Mouse (Mus musculus) small intestine, adult 2 months (tissue): ENCODE results near the gene Ralbp1.

Experiments
- CTCF ChIP-seq: fragments of 200-500 bp; IDR thresholded peaks from 2 replicates; pipeline ENCODE4 v1.5.1; 2012; ENCODE audit warnings: low read depth, mild to moderate bottlenecking, control low read depth, inconsistent platforms, low read length, moderate library complexity, mixed read lengths; ENCODE audit not compliant: insufficient replicate concordance, insufficient read length; ENCODE audit errors: extremely low read depth
- POLR2A ChIP-seq: fragments of 200-500 bp; IDR thresholded peaks from 2 replicates; pipeline ENCODE4 v1.6.1; 2012; ENCODE audit warnings: low read depth, mild to moderate bottlenecking, control low read depth, inconsistent platforms, low read length, moderate library complexity

DNA sequence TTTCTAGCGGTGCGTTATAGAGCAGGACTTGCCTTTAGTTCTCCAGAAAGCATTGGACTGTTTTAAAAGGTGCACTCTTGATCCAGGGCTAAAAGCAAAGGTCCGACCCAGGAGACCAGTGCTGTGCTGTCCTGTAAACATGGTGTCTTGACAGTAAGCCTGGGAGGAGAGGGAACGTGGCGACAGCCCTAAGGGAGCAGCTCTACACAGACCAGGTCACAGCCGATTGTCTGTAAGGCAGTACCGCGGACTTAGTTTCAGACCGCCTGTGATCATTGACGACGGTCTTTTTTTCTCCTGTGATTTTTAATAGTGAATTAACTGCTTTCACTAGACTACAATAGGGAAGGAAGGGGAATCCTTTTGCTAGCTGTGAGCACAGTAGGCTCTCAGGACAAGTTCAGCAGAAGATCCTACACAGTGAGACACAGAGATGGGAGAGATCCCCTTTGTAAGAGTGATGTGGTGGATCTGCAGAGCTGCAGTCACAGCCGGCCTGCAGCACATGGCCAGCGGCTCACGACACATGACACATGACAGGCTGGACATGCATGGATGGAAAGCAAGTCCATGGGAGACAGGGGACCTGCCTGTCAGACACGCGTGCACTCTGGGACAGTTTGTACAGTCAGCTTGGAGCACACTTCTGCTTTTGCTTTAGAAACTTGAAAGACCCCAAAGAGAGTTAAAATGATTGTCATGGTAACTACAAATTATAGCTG, 58.3 kb downstream of the Ralbp1 start:
- TF ChIP-seq CTCF (no peak), POLR2A (no peak)
